Mouse (Mus musculus): ENCODE results near the gene Alpk3.

The Alpk3 gene

DNA sequence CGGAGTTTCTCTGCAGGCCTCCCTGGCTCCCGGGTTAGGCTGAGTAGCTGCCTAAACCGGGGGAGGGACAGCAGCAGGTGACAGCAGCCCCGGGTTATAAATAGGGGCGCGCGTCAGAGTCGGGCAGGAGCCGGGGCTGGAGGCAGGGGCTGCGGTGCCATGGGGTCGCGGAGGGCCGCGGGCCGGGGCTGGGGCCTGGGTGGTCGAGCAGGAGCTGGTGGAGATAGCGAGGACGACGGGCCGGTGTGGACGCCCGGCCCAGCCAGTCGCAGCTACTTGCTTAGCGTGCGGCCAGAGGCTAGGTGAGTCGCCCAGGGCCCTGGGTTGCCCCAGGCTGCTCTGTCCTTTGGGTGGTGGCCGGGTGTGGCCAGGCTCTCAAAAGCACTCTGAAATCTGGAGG lies at the start of gene Alpk3:
Gene Alpk3 (plus strand): TSS at position 130 of the 400 bp plus-strand sequence.
- no peak for DNase-seq

DNA sequence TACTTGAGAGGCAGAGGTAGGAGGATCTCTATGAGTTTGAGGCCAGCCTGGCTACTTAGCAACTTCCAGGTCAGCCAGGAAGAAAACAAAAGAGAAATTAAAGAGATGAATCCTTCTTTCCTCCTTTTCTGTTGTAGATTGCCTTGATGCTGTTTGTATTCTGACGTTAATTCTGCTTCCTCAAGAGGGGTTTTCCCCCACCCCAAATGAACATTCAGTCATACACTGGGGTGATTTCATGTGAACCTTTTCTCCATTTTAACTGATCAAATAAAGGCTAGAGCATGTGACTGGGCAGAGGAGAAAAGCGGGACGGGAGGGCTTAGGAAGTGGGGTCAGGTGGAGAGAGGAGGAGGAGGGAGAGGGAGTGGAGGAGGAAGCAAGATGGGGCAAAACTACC lies 49.1 kb upstream of the Alpk3 start:
- no peak for DNase-seq

DNA sequence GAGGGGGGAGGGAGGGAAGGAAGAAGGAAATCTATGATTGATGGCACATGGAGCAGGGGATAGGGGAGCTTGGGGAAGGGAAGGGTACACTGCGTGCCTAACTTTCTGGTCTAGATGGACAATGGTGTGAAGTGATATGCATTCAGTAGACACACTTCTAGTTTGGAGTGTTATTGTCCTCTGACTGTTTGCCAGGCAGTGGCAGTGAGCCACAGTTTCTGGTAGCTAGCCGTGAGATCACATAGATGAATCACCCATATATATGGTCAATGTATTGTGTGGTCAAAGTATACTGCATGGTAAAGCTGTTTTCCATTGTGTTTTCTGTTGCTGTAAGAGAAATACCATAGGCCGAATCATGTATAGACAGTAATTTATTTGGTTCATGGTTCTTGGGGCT lies 45.8 kb upstream of the Alpk3 start:
- peak; percentile 29 to 34 for DNase-seq

DNA sequence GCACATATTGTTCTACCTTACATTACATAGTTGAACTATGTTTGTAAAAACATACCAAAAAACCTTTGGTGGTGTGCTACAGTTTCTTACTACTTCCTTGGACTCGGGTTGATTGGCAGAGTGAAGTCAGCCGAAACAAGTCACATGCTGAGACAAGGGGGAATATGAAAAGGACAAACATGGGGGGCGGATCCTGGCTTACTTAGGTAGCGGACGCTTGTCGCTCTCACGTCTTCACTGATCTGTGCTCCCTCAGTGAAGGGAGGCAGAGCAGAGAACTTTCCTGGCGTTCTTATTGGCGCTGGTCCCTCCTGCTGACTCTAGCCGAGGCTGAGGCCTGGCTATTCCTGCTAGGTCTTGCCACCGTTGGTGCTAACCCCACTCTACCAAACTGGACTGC lies 37.1 kb upstream of the Alpk3 start:
- DNase-seq = no peak

DNA sequence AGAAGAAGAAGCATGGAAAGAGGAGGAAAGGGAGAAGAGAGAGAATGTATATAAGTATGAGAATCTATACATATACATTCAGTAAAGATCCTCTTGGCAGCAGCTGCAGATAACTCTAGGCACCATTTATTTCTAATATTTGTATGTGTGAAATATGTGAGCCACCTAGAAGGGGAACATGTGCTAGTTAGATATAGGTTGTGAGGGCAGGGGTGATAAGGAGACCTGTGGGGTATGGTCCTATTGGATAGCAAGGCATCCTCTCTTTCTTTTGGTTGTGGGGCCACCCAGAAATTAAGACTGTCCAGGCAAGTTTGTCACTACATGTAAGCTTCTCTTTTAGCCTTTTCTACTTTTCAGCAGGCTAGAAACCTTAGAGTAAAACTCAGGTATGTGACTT lies 34.7 kb upstream of the Alpk3 start:
- no peak for DNase-seq

DNA sequence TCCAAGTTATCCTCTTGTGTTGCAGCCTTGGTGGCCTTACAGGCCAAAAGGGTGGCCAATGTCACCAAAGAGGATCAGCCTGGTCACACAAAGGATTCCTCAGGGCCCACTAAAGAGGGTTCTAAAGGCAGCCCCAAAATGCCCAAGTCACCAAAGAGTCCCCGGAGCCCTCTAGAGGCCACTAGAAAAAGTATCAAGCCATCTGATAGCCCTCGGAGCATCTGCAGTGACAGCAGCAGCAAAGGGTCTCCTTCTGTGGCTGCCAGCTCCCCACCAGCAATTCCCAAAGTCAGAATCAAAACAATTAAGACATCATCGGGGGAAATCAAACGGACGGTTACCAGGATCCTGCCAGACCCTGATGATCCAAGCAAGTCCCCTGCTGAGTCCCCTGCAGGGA lies 33.3 kb upstream of the Alpk3 start:
- DNase-seq = peak; percentile 49 to 54

DNA sequence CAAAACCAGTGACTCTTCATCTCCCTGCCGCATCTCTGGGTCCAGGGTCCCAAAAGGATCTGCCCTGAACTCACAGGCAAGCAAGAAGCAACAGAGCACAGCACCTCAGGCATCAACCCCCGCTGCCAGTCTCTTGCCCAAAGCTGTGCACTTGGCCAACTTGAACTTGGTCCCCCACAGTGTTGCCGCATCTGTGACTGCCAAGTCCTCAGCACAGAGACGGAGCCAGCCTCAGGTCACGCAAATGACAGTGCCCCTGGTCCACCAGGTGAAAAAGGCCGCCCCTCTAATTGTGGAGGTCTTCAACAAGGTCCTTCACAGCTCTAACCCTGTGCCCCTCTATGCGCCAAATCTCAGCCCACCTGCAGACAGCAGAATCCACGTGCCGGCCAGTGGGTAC lies 32.7 kb upstream of the Alpk3 start:
- peak; percentile 38 to 56 for DNase-seq

DNA sequence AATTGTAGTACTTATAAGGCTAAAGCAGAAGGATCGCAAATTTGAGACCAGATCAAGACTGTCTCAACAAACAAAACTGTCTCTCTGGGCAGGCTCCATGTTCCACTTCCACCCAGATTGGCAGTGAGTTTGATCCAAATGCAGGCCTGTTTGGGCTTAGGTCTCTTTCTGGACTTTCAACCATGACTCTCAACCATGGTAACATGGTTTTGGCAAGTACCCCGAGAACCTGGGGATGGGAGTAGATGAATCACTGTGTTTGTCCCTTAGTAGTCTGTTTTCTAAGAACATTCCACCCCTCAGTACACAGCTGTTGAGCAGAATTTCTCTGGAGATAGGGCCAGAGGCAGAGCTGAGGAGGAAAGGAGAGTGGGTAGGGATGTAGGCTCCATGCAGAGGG lies 31.6 kb upstream of the Alpk3 start:
- no peak for DNase-seq

DNA sequence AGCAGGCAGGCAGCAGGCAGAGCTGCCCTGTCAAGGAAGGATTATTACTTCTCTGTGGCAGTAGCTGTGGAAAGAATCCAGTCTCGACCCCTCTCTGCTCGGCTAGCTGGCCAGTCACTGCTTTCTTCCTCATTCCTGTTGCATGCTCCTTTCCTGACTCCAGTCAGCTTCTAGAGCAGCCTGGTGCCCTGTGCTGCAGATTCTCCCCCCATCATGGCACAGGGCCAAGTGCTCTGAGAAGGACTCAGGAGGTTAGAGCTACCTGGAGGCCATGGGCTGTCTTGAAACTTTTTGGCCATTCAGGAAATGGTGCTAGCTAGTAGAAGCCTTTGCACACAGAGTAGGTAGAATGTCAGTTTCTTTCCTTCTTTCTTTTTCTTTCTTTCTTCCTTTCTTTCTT lies 17.7 kb upstream of the Alpk3 start:
- peak in 1 of 2 experiments; percentile 39 for DNase-seq

DNA sequence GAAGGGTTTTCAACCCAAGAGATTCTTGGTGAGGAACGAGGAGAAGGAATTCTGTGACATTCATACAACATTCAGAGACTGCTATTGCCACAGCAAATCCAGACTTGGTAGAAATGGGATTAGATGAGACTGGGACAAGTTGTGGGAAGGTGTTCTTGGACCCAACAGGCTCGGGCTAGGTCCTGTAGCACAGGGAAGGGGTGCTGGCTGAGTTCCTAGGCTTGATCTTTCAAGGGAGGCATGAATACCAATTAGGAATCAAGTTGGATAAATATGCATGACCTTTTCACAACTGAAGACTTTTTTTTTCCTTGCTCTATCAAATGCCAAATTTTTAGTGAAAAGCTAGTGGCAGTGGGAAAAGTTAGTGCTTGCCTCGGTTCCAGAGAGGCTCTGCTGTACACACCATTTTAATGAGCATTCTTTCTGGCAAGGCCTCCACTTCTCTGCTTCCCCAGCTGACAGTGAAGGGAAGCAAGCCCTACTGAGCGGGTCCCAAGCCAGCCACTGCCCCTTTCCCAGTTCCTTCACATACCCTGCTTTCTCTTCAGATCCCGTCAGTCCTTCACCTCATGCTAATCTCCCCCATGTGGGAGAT lies 14.3 kb upstream of the Alpk3 start:
- DNase-seq = no peak

DNA sequence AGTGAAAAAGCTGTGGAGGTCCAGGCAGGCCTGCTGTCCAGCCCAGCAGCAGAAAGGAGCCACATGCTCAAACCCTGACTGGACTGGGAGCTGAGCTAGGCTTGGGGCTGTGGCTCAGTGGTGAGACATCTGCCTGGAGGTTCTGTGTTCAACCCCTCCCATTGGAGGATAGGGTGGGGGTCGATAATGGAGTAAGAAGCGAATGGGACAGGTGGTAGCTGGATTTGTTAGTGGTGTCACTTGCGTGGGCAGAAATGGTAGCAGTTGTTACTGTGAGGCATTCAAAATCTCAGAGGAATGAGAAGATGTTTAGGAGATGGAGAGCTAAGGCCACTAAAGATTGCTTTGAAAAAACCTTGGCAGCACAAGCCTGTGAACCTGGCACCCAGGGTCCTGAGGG lies 9.6 kb upstream of the Alpk3 start:
- no peak for DNase-seq

DNA sequence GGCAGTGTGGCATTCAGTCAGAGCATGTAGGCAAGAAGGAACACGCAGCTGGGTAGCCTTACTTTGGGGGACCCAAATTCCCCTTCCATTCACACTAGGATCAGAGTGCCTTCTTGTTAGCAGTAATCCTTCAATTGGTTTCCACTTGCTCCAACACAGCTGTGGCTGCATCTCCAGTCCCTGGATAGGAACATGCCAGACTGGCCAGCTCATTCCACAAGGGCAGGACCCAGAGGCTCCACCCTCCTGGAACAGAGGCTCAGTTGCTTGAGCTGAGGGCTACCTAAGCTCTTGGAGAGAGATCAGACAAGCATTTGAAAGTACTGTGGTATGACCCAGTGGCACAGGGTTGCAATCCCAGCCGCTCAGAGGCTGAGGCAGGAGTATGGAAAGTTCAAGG lies 8.9 kb upstream of the Alpk3 start:
- DNase-seq = no peak

DNA sequence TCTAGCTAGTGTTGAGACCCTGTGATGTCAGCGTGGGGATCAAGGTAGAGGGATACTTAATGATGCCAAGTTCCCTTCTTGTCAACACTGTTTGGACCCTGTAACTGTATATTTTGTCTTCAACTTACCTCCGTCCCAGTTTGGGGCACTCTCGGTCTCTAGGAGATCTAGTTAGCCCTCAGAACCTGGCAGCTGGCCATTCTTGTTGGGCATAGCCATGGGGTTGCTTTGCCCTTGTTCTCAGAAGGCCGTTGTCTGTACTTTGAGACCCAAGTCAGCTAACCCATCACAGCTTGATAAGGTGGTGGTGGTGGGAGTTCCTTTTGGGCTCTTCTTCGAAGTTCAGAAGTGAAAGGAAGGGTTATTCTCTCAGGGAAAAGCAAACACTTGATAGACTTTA lies 7.4 kb upstream of the Alpk3 start:
- no peak for DNase-seq

DNA sequence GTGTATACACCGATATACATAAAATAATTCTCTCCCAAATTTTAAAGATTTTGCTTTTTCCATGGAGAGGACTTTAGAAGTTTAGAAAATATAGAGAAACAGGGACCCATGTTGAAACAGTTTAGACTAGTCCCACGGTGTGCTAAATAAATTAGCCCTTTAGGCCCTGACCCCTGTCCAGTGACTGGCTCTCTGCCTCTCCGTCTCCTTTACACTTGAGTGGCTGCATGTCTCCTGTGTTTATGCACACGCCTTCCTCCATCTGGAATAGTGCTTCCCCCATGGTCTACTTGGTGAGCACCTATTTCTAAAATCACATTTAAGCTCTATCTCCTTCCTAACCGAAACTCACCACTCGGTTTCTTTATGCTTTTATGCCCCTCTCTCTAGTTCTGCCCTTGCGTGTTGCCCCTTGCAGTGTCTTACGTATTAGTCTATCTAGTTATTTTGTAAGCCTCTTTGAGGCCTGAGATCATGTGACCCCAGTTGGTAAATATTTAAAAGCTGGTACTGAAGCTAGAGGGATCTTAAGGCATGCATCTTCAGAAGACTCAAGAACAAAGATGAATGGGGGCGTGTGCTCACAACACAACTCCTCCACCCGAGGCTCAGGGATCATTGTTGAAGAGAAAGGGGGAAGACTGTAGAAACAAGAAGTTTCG lies 1.6 kb upstream of the Alpk3 start:
- DNase-seq = no peak

DNA sequence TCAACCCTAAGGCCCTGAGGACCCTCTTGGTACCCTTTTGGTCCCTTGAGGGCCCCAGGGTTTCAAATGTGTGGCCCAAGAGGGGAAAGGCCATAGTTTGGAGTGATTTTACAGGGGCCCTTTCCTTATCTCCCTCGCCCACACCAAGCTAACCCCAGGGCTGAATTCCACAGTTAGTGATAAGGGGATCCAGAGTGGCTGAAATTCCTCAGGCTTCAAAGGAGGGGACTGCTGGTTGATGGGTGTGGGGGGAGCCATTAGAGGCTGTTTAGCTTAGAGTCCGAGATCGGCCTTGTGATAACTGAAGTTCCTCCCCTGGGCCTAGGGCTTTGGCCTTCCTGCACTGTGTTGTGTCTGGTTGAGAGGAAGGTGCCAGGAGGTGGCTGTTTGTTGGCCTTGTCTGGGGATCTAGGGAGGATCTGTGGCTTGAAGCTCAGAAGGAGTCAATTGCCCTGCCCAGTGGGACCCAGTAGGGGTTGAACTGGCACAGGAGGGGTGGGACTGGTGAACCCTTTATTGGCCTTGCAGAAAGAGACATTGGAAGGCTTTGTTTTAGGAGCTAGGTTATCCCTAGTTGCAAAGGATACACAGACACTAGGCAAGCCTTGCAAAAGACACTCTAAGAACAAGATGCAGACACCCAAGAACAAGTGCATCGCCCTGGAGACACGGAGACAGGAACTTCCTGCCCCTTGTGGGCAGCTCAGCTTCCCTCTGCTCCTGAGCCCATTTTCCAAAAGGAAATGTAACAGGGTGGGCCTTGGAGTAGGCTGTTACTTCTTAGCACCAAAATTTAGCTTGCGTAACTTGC lies 706 bp downstream of the Alpk3 start:
- DNase-seq = no peak

DNA sequence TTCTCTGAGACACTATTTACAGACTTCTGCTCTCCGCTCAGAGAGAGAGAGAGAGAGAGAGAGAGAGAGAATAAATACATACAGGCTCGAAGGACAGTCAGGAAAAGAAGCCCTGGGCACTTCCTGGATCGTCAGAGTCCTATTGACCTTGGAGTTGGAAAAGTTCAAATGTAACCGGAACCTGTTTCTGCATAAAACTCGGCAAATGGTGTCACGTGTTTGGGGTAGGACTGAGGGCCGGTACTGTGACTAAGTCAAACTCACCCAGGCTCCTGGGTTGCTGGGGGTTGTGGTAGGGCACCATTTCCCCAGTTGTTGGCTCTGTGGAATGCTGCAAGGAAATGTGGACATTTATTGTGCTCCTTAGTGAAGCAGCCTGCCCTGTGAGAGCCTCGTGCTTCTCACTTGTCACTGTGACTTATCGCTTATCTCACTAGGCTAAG lies 1.3 kb downstream of the Alpk3 start:
- DNase-seq = no peak

DNA sequence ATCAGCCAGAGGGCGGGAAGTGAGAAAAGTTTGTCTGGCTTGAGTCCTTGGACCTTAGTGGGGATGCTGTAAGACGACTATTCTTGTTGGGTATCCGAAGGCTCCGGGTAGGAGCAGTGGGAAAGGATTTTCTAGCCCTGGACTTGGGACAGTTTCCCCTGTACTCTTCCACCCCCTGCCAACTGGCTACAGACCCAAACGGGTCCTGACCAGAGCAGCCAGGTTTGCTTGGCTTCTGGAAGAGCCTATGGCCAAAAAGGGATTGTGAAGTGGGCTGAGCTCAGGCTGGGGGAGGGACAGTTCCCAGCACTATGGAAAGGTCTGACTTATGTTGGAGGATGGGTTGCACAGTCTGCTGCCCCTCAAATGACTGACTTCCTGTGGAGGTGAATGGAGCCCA lies 2.0 kb downstream of the Alpk3 start:
- peak; percentile 35 to 49 for DNase-seq

DNA sequence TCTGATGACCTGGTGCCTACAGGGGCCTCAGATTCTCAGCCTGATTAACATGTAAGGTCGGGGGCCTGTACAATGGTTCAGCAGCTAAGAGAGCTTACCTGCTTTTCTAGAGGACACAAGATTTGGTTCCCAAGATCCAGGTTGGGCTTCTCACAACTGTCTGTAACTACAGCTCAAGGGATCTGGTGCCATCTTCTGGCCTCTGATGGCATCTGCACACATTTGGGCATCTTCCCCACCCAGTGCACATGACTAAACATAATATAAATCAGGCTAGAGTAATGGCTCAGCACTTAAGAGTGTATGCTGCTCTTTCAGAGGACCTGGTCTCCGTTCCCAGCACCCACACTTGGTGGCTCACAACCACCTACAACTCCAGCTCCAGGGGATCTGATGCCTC lies 3.5 kb downstream of the Alpk3 start:
- peak in 1 of 2 experiments; percentile 31 for DNase-seq

DNA sequence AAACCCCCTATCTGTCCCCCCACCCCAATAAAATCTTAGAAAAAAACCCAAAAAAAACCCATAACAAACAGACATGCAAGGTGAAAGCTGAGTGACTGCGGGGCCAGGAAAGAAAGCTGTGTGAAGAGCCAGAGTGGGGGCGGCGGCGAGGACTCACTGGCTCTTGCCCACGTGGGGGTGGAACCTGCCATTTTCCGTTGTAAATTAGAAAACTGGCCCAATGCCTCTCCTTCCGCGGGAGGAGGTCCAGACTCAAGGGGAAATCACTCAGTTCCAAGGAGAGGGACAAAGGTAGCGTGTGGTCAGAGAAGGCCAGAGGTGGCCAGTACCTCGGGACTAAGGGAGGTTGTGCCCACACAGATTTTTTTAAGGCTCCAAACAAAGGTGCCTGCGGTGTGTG lies 4.5 kb downstream of the Alpk3 start:
- DNase-seq = peak in 1 of 2 experiments; percentile 18

DNA sequence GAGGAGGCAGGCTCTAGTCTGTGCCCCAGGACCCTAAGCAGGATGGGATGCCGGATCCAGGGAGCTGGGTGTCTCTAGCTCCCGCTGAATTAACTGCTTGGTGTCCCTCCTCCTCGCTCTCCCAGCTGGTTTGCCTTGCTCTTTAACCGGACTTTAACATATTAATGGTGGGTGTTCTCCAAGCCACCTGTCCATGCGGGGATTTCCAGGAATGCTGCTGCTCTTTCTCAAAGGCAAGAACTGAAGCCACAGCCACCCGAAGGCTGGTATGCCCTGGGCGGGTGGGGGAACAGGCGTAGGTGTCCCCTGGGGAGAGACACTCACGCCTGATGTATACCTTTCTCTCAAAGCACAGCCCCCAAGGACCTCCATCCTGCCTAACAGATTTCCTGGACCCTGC lies 5.9 kb downstream of the Alpk3 start:
- no peak for DNase-seq

DNA sequence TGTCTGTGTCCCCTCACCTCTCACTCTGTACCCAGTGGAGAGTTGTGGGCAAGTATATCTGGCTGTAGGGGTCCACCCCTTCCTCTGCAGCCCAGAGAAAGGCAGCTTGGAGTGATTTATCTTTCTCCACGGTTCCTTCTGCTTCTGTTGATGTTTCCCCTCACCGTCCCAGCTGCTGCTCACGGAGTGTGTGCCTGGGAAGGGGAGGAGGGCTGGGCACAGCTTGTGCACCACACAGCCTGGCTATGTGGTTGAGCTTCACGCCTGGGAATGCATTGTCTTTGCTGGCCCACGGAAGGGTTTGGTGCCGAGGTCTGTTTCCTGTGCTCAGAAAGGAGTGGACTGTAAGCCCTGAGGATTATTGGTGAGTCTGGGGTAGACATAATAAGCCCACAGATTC lies 9.3 kb downstream of the Alpk3 start:
- no peak for DNase-seq

DNA sequence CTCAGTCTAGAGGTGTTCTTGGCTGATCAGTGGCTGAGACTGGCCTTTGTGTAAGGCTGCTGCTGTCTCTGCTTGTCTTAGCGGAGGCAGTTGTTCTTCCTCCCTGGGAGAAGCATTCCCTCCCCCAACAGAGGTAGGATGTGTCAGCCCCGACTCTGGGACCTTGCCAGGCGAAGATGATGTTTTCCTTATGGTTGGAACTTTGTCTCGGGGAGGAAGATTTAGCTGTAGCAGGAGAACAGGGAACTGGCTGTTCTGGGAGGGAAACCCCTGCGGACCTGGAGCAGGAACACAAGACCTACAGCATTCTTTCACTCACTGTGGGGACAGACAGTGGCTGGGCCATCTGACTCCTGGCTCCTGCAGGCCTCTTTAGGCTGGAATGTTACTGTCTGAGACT lies 15.1 kb downstream of the Alpk3 start:
- DNase-seq = no peak

DNA sequence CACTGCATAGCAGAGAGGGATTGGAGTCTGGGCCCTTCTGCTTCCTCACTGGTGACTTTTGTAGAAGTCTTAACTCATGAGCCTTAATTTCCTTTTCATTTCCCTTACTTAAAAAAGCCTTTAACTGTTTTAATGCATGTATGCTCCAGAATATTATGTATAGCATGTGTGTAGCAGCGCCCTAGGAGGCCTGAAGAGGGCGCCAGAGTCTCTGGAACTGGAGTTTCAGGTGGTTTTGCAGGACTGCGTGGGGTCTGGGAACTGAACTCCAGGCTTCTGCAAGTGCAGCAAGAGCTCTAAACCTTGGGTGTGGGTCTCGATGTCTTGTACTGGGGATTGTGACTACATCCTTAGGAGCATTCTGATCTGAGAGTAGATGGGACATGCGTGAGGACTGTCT lies 15.9 kb downstream of the Alpk3 start:
- no peak for DNase-seq

DNA sequence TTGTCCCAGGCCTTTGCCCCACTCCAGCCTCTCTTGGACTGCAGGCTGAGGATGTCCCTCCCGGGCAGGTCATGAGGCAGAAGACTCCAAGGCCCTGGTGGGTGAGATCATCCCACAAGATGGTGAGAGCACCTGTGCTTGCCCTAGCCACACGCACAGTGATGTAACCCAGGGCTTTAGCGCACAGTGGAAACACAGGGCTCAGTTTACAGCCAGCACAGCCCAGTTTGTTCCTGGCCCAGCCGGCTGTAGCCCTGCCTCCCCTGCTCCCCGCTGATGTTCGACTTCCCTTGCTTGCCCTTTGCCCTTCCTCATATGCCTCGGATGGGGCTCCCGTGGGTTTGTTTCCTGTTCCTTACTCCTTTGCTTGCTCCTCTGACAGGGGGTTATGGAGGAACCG lies 17.1 kb downstream of the Alpk3 start:
- DNase-seq = no peak

Measured in cerebellum, postnatal 14 days (tissue).